Mouse (Mus musculus) monocyte, adult 5-6 weeks (primary cell): ENCODE data around the gene Hpn. TPM values are rescaled to one million over a fixed set of nuclear protein-coding genes. Genes with fewer than 3 reads are reported as not detected.
A peak's percentile ranks its signal among the peaks of the same experiment; 100 is the strongest.

ENCODE experiments used
- ATAC-seq: fragments of 153-309, 156-312 bp; replicated peaks from 2 replicates; pipeline ENCODE4 v1.8.0; 2017; ENCODE audit warnings: mild to moderate bottlenecking; ENCODE audit not compliant: low TSS enrichment, insufficient number of reproducible peaks, severe bottlenecking, poor library complexity, low FRiP score
- total RNA-seq: library from RNA; stranded (forward); fragments of 200-1000, 200-491, 200-594 nt; gene quantifications from 3 replicates; pipeline ENCODE4 v1.2.3, GENCODE M21; 2017

Hpn gene
- total RNA-seq, 1 experiment from 2014 or later: 0.57 TPM

DNA sequence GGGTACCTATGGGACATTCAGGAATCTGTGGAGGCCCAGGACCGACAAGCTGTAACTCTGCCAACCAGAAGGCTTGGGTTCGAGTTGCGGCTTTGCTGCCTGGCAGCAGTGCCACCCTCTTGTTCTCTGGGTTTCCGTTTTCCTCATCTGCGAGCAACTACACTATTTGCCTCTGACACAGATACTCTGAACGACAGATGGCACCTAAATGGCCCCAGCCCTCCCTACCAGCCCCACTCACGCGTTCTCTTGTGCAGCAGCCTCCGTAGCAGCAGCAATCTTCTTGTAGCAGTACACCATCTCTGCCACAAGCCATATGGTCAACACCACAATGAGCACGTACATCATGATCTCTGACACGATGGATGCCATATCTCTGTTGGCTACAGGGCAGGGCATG lies 2.4 kb upstream of the Hpn start:
- ATAC-seq: no peak

DNA sequence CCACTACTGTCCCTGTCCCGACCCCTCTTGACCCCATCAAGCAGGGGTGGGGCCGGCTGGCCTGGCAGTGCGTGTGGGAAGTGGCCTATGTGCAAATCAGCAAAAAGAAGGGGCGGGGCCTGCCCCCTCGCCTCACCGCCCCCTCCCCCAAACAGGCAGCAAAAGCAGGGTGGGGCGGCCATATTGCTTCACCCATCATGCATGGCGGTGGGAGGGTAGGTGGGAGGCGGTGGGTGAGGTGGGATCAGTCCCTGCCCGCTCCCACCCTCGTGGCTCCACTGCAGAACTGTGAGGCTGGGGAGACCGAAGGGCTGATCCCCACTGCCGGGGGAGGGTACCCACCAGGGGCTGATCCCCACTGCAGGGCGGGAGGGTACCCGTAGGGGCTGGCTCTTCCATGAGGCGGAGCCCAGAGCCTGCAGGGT lies 1.6 kb upstream of the Hpn start:
- no peak for ATAC-seq

DNA sequence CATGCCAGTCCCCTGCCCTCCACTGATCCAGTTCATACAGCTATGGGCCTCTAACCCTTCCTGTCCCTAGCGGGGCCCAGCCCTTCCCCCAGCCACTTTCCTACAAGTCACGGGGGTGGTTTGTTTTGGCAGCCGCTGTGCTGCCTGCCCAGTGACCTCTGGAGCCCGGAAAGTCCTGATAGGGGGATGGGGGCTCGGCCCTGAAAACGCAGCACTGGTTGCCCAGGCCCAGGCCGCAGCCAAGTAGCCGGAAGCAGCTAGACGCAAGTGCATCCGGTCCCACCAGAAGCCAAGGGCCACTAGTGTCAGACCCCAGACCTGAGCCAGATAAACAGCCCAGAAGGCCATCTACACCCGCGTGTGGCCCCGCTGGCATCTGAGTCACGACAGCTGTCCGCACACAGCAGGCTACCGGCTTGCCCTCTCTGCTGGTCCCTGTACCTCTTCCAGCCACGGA lies 525 bp upstream of the Hpn start:
- peak; percentile 23; the same call in 1 of the 2 replicates for ATAC-seq

DNA sequence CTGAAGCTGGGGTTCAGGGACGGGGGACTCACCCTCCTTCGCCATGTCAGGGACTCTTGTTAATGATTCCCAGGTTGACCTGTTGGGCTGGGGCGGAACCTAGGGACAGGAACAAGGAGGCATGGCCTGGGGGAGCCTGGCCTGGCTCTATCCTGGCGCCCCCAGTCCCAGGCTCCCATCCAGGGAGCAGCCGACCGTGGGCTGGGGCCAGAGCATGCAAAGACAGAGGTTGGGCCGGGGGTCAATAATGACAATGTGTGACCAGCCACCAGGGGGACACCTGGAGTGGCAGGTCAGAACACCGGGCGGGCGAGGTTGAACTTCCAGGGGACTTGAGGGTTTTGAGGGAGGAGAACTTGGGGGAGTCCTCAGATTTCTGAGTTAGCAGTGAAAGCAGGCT lies 444 bp downstream of the Hpn start:
- no peak for ATAC-seq

DNA sequence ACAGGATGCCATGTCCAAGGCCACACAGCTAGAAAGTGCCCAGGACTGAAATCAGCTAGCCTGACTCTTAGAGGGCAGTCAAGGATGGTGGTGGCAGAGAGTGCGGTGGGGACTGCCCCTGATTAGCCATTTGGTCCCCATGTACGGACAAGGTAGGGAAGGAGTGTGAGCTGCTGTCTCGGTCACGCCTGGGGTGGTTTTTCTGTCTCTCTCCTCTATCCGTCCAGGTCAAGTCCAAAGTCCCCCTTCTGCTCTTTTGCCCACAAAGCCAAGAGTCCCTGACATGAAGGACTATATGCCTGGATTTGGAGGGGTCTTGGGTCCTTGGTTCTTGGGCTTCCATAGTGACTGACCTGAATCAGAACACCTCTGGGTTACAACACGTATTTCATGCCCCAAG lies 1.3 kb downstream of the Hpn start:
- ATAC-seq: no peak

DNA sequence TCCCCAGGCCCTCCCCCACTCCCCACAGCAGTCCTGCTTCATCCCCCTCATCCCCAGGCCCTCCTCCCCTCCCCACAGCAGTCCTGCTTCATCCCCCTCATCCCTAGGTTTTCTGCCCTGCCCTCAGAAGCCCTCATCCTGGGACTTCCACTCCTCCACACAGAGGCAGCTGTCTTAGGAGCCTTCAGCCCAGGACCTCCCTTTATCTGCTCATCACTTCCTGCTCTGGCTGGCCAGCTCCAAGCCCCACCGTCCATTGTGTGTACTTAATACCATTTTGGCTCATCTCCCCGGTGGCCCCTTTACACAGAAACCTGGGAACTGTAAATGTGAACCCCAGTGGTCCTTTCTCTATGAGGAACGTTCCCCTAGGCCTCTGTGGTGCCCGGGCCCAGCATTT lies 3.1 kb downstream of the Hpn start:
- ATAC-seq: no peak

DNA sequence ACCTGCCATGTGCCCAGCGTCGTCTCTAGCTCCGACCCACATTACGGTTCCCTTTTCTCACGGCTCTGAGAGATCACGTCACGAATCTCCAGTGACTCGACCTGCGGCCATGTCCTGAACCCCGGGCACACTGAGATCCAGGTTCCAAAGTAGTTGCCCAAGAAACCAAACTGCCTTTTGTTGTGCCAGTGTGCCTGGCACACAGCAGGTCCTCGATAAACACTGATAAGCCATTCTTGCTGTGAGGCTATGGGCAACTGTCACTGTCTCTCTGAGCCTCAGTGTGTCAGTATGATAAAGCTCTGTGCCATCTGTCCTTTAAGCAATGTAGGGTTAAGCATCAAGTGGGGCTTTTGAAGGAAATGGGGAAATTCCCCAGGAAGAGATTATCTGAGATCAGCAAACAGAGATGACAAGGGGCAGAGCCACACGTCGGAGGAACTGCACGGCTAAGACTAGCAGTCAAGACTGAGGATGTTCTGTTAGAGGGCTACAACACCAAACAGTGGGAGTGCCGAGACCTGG lies 4.2 kb downstream of the Hpn start:
- no peak for ATAC-seq

DNA sequence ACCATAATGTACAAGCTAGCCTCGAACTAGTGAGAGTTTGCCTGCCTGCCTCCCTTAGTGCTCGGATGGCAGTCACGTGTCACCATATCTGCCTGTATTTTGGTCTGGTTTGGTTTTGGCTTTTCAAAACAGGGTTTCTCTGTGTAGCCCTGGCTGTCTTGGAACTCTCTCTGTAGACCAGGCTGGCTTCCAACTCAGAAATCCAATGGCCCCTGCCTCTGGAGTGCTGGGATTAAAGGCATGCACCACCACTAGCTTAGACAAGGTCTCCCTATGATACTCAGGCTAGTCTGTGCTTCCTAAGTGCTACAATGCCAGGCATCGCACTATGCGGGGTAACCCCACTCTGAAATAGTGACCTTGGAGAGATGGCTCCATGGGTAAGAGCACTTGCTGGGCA lies 5.3 kb downstream of the Hpn start:
- ATAC-seq: no peak

DNA sequence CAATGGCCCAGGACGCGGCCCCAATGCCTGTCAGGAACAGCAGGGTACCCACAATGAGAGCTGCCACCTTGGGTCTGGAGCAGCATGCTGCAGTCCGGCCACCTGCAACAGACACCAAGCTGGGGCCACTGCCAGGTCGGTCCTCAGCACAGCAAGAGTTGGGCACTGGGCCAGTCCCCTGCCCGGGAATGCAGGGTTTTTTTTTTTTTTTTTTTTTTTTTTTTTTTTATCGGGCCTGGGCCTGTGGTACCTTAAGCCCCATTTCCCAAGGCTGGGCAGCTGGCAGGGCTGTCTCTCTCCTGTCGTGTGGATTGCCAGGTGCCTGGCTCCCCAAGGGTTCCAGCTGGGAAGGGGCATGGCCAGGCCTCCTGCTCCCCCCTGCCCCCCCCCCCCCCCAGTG lies 6.0 kb downstream of the Hpn start:
- no peak for ATAC-seq

DNA sequence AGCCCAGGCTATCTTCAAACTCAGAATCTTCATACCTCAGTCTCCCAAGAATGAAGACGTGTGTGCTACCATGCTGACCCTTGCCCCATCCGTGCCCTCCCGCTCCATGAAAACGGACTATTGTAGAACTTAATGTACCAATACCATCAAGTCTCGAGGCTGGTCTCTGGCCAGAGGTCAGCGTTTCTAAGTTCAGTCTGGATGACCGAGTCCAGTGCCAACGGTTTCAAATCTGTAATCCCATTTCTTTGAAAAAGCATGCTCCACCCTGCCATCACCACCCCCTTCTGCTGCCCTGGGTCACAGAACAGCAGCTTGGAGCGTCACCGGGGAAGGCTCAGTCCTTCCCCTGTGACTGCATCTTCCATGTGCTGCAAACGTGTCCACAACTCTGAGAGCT lies 7.3 kb downstream of the Hpn start:
- no peak for ATAC-seq

DNA sequence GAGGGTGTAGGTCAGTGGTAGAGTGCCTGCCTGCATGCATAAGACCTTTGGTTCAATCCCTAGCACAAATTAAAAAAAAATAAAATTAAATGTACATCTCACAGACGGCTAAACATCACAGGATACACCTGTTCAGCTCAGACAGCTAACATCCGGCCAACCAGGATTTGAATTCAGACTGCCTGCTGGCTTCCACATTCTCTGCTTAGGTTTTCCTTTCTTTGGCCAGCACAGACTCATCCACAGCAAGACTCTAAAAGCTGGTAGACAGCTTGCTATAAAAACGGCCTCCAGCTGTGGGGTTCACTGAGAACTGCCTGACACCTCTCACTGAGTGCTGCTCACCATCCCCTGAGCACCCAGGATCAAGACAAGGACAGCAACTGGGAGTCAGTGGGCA lies 8.9 kb downstream of the Hpn start:
- no peak for ATAC-seq

DNA sequence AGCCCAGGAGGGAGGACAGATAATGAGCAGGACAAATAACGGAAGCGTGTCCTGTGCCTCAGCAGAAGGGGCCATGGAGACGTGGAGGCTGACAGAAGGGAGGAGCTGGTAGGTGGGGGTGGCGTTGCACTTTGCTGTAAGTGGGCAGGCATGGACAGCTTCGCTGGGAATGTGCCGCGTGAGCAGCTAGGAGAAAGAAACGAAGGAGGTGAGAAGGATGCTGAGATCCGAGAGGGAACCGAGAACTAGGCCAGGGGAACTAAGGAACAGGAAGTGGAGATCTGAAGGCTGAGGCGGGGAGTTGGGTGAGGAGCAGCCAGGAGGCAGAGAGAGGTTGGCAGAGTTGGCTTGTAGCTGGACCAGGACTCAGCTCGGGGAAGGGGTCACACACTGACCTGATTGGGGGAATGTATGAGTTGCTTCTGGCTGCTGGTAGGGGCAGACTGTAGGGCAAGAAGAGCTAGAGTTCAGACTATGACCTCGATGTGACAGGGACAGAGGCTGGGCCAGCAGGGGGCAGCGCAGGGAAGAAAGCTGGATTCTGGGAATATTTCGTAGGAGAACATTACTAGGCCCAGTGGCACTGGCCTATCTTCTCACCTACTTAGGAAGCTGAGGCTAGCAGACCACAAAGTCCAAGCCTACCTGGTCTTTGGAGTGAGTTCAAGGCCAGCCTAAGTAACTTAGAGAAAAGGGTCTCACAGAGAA lies 9.9 kb downstream of the Hpn start:
- ATAC-seq: peak; percentile 64

DNA sequence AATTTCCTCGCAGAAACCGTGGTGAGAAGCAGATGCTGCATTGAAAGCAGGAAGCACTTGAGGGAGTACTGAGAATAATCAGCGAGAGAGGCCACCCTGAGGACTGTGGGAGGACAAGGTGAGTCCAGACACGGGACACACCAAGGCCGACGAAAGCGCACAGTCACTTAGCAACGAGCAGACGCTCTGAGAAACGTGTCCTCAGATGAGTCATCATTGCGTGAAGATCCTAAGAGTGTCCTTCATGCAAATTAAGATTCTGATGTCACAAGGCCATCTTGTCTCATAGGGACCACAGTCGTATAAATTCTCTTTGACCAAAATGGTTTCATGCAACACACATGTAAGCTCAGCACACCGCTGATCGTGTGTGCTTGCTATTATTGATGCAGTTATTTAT lies 14.3 kb downstream of the Hpn start:
- no peak for ATAC-seq

DNA sequence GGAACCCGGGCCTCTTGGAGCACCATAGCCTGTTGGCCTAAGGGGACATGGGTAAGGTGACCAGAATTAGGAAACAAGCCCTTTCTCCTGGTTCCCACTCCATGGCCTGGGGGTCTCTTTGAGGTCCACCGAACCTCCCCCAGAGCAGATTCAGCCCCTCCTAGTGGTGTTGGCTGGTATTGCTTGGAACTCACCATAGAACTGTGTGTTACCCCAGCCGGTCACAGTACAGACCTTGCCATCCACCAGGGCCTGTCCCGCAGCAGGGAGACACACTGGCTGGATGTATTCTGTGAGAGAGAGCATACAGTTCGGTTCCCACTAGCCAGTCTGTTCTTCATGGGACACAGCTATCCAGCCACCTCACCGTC lies 15.5 kb downstream of the Hpn start:
- no peak for ATAC-seq

DNA sequence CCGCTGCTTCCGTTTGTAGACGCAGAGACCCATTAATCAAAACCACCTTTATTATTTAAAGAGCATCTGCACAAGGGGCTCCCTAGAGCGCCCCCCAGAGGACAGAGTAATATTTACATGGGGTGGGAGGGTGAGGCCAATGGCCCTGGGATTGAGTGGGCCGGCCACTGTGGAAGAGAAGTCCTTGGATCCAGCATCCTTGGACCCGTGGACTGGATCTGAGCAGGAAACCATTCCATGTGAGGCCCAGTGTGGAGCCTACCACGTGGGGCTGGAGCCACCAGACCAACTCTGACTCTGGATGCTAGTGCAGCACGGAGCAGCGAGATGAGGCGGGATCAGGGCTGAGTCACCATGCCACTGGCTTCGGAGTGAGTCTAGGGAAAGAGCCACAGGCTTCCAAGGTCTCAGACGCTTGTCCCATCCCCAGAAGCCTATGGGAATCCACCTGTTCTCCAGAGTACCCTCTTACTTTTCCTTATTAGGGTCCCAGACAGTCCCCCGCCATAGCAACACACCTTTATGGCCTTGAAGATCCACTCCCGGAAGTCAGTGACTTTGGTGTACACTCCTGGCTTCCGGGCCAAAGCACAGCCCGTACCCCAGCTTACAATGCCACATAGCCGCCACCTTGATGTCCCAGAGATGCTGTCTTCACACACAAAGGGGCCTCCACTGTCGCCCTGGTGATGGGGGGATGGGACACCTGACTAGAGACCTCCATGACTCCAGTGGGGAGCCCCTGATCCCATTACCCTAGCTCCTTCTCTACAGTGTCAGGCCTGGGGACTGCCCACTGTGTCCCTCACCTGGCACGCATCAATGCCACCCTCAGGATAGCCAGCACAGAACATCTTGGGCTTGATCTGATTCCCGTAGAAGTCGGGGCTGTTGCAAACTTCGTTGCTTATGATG lies 16.1 kb downstream of the Hpn start:
- ATAC-seq: no peak

DNA sequence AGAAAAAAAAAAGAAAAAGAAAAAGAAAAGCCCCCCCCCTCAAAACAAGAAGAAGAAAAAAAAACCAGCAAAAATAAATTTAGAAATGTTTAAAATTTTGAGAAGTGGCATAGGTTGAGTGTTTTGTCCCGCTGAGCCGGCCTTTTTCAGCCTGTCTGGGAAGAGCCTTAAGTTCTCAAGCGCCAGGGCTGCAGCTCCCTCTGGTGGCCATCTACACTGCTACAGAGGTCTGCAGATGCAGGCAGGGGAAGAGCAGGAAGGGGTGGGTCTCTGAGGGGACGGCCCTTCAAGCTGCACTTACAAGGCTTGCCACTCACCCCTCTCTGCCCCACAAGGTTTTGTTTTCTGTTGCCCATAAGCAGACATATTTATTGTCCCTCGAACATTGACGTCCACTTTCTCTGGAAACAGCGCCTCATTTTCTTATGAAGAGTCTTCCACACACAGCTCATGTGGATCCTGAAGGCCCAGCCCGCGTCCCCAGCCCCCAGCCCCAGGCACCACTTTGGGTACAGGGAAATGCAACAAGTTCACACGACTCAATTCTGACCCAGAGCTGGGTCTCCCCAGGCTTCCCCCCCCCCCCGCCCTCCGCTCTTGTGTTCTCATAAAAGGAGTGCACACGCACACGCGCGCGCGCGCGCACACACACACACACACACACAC lies 17.4 kb downstream of the Hpn start:
- ATAC-seq: peak; percentile 88

DNA sequence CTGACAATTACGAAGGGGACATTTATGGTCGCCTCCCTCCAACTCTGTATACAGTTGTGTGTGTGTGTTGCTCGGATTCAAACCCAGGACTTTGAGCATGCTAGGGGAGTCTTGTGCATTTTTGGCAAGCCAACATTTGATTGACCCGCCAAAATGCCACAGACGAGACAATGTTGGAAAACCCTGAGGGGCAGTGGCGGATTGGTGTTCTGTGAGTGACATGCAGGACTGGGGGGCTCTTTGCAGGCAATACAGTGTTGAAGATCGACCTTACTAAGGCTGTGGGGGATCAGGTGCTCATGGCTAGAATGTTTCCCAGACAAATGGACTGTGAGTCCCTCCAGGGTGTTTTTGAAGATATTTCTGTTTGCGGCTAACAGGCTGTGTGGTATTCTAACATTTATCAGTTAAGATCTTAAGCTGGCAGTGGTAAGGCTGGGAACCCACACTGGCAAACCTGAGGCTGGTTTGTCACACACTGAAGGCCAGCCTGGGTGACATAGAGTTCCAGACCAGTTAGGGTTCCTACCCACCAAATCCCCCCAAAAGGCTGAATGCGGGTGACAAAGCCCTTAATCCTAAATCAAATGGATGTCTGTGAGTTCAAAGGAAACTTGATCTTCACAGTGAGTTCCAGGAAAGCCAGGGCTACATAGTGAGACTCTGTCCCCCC lies 18.1 kb downstream of the Hpn start:
- ATAC-seq: no peak

DNA sequence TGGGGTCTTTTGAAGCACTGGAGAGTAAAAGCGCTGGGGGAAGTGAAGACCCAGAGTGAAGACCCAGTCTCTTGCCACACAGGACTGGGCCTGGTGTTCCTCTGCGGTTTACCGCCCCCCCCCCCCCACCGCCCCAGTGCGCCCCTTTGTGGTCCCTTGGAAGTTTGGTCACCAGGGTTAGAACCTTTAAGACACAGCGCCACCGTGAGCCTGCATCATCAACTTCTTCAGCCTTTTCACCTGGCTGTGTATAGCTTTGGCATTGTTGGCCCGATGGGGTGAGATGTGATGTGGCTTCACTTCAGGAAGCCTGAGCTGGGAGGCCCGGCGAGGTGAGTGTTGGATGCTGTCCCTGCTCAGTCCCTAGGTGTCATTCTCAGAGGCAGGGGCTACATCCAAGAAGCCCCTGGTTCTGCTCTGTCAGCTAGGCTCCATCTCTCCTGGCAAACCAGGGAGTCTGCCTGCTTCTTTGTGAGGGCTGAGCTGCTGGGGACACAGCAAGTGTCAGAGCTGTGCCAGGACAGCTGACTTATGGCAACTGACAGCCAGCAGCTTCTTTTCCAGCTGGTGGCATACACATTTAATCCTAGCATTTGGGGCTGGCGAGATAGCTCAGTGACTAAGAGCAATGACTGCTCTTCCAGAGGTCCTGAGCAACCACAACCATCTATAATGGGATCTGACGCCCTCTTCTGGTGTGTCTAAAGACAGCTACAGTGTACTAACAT lies 20.2 kb downstream of the Hpn start:
- no peak for ATAC-seq
